Mouse (Mus musculus) erythroblast, embryonic 14.5 days (primary cell): ENCODE results near the gene Sgip1. TPM values are rescaled to one million over a fixed set of nuclear protein-coding genes. Genes with fewer than 3 reads are reported as not detected.

Experiments used
- H3K27me3 ChIP-seq: 2 replicates; pipeline ENCODE4 v1.6.1; 2012; ENCODE audit warnings: inconsistent platforms; ENCODE audit not compliant: control insufficient read depth
- H3K36me3 ChIP-seq: 2 replicates; pipeline ENCODE4 v1.6.1; 2012; ENCODE audit warnings: mild to moderate bottlenecking, inconsistent platforms; ENCODE audit not compliant: control insufficient read depth
- H3K4me1 ChIP-seq: 2 replicates; pipeline ENCODE4 v1.6.1; 2012; ENCODE audit warnings: inconsistent platforms; ENCODE audit not compliant: control insufficient read depth
- H3K4me3 ChIP-seq: replicated peaks from 2 replicates; pipeline ENCODE3; 2012; ENCODE audit warnings: moderate library complexity, mild to moderate bottlenecking, inconsistent platforms
- H3K9me3 ChIP-seq: 2 replicates; pipeline ENCODE4 v1.6.1; 2012; ENCODE audit warnings: low read length, inconsistent platforms, mixed read lengths; ENCODE audit not compliant: control insufficient read depth
- GATA1 ChIP-seq: IDR thresholded peaks from 2 replicates; pipeline ENCODE4 v1.6.1; 2012; ENCODE audit warnings: low read length, inconsistent platforms, mixed read lengths
- TAL1 ChIP-seq: IDR thresholded peaks from 3 replicates; pipeline ENCODE4 v1.6.1; 2012; ENCODE audit warnings: low read length, inconsistent platforms, mixed read lengths
- polyA plus RNA-seq: library from polyadenylated mRNA; stranded (reverse); fragments of >175 nt; gene quantifications from 2 replicates; pipeline ENCODE4 v1.2.3, GENCODE M21; 2012

The Sgip1 gene
- polyA plus RNA-seq, 1 experiment: not detected

GRCm38 (mm10) chr4:102826159-102826558 is 85.1 kb downstream of the Sgip1 start:
- no peak overlapping the region for H3K4me3 ChIP-seq
- H3K36me3 ChIP-seq: no peaks in the 10 kb centered on the region
- no peaks in the 10 kb centered on the region for H3K27me3 ChIP-seq
- TF ChIP-seq GATA1 (no peak), TAL1 (no peak)
- H3K4me1 ChIP-seq: no peaks in the 10 kb centered on the region
- H3K9me3 ChIP-seq: no peaks in the 10 kb centered on the region

- no peaks in the 10 kb centered on the region for H3K36me3 ChIP-seq
- H3K4me1 ChIP-seq: no peaks in the 10 kb centered on the region
- H3K9me3 ChIP-seq: no peaks in the 10 kb centered on the region
- H3K4me3 ChIP-seq: no peak overlapping the region
- TF ChIP-seq TAL1 (no peak), GATA1 (no peak)
- no peaks in the 10 kb centered on the region for H3K27me3 ChIP-seq
Observed at GRCm38 (mm10) chr4:102828518-102828917, 87.4 kb downstream of the Sgip1 start.

GRCm38 (mm10) chr4:102833191-102833590 is 92.1 kb downstream of the Sgip1 start:
- Histone ChIP-seq H3K9me3 (no peaks in the 10 kb centered on the region), H3K4me1 (no peaks in the 10 kb centered on the region), H3K4me3 (no peak overlapping the region), H3K36me3 (no peaks in the 10 kb centered on the region), H3K27me3 (no peaks in the 10 kb centered on the region)
- TF ChIP-seq GATA1: no peak
- no peak for TF ChIP-seq TAL1

GRCm38 (mm10) chr4:102833726-102834125 is 92.6 kb downstream of the Sgip1 start:
- TF ChIP-seq TAL1: no peak
- TF ChIP-seq GATA1: no peak
- no peak overlapping the region for H3K4me3 ChIP-seq
- H3K27me3 ChIP-seq: no peaks in the 10 kb centered on the region
- H3K36me3 ChIP-seq: no peaks in the 10 kb centered on the region
- H3K4me1 ChIP-seq: no peaks in the 10 kb centered on the region
- no peaks in the 10 kb centered on the region for H3K9me3 ChIP-seq

GRCm38 (mm10) chr4:102834710-102835109 is 93.6 kb downstream of the Sgip1 start:
- Histone ChIP-seq H3K9me3 (no peaks in the 10 kb centered on the region), H3K36me3 (no peaks in the 10 kb centered on the region), H3K27me3 (no peaks in the 10 kb centered on the region), H3K4me1 (no peaks in the 10 kb centered on the region), H3K4me3 (no peak overlapping the region)
- TF ChIP-seq TAL1 (no peak), GATA1 (no peak)

- Histone ChIP-seq H3K4me1 (no peaks in the 10 kb centered on the region), H3K36me3 (no peaks in the 10 kb centered on the region), H3K4me3 (no peak overlapping the region), H3K27me3 (no peaks in the 10 kb centered on the region), H3K9me3 (no peaks in the 10 kb centered on the region)
- TF ChIP-seq TAL1 (no peak), GATA1 (no peak)
Observed at GRCm38 (mm10) chr4:102840062-102840798, 99.1 kb downstream of the Sgip1 start.

GRCm38 (mm10) chr4:102840956-102841729 is 100.0 kb downstream of the Sgip1 start:
- no peaks in the 10 kb centered on the region for H3K36me3 ChIP-seq
- no peaks in the 10 kb centered on the region for H3K4me1 ChIP-seq
- H3K9me3 ChIP-seq: no peaks in the 10 kb centered on the region
- H3K27me3 ChIP-seq: no peaks in the 10 kb centered on the region
- no peak overlapping the region for H3K4me3 ChIP-seq
- TF ChIP-seq GATA1: no peak
- no peak for TF ChIP-seq TAL1

- Histone ChIP-seq H3K9me3 (no peaks in the 10 kb centered on the region), H3K4me1 (no peaks in the 10 kb centered on the region), H3K36me3 (no peaks in the 10 kb centered on the region), H3K27me3 (no peaks in the 10 kb centered on the region), H3K4me3 (no peak overlapping the region)
- TF ChIP-seq TAL1: no peak
- no peak for TF ChIP-seq GATA1
Observed at GRCm38 (mm10) chr4:102850498-102850897, 109.4 kb downstream of the Sgip1 start.

- TF ChIP-seq GATA1 (no peak), TAL1 (no peak)
- Histone ChIP-seq H3K27me3 (no peaks in the 10 kb centered on the region), H3K4me1 (no peaks in the 10 kb centered on the region), H3K36me3 (no peaks in the 10 kb centered on the region), H3K9me3 (no peaks in the 10 kb centered on the region; the same call in 1 of the 2 replicates), H3K4me3 (no peak overlapping the region)
Observed at GRCm38 (mm10) chr4:102851161-102851560, 110.1 kb downstream of the Sgip1 start.
